Mouse (Mus musculus) mouse embryonic stem cell (cell line): ENCODE data around the gene Gm4756.

Experiments
- in situ Hi-C, 2 experiments: fragments of 300-500 bp; cut with MboI; formaldehyde crosslinking; loops; 1 replicate in 1 of 2; 3 replicates in 1 of 2; pipeline ENCODE4 v1.14.3; 2019 to 2020; ENCODE audit warnings: low sequenced_read_pairs in 2 of 2, low pct_unique_long_range_greater_than_20kb in 1 of 2, mixed read lengths in 1 of 2; ENCODE audit not compliant: unreplicated experiment in 1 of 2

Gene Gm4756

GRCm38 (mm10) chr12:72538571-72538970 is 110.9 kb downstream of the Gm4756 start:
- in situ Hi-C loops, result loop anchor here (10.0 to 25.0 kb wide), 2 partner anchors 116 to 124 kb away; partner anchors contain the start of gene Dhrs7 (in 1 of the 2)

- in situ Hi-C loops, result loop anchor here (10.0 to 25.0 kb wide), 2 partner anchors 119 to 126 kb away; partner anchors contain the start of gene Dhrs7 (in 1 of the 2)
Measured at GRCm38 (mm10) chr12:72536021-72536597, 113.4 kb downstream of the Gm4756 start, which contains the start of gene Pcnx4. Gene Pcnx4 (plus strand): TSS chr12:72536383.

GRCm38 (mm10) chr12:72535599-72535998 is 113.9 kb downstream of the Gm4756 start:
- in situ Hi-C loops, result loop anchor here (10.0 to 25.0 kb wide), 2 partner anchors 119 to 127 kb away; partner anchors contain the start of gene Dhrs7 (in 1 of the 2)

- in situ Hi-C loops, result loop anchor here (10.0 to 25.0 kb wide), 2 partner anchors 121 to 128 kb away; partner anchors contain the start of gene Dhrs7 (in 1 of the 2)
Measured at GRCm38 (mm10) chr12:72533986-72534385, 115.5 kb downstream of the Gm4756 start.

GRCm38 (mm10) chr12:72532303-72532702 is 117.2 kb downstream of the Gm4756 start:
- in situ Hi-C loops, result loop anchor here (10.0 to 25.0 kb wide), 2 partner anchors 122 to 130 kb away; partner anchors contain the start of gene Dhrs7 (in 1 of the 2)
